Mouse (Mus musculus): Measurements from ENCODE around the gene Sash1. TPM values are rescaled to one million over a fixed set of nuclear protein-coding genes. Genes with fewer than 3 reads are reported as not detected.

Sash1 gene
- polyA plus RNA-seq, 1 experiment from 2014 or later = 5.5 TPM

DNA sequence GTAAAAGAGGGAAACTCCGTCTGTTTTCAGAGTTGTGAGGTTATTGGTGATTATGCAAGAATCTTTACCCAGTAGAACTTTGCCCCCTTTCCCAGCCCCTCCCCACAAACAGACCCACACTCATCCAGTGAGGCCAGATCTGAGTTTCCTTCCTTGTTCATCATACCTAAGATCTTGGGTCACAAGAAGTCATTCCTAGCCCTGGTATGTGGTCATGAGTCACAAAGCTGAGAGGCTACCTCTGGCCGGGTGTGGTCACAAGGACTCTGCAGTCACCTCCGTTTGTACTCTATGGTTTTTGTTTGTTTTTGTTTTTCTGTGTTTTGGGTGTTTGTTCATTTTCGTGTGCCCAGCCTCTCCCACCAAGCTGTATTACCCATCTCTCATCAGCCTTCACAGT lies 4.6 kb upstream of the Sash1 start:
- H3K4me3 ChIP-seq = no peak overlapping the region
- no peak overlapping the region for H3K27ac ChIP-seq
- H3K9me3 ChIP-seq (replicated peaks) = no peaks in the 10 kb centered on the region
- no peaks in the 10 kb centered on the region for H3K27me3 ChIP-seq
- H3K4me2 ChIP-seq (replicated peaks) = no peak overlapping the region
- peaks cover 5% of the 10 kb centered on the region for H3K4me1 ChIP-seq
- no peaks in the 10 kb centered on the region for H3K36me3 ChIP-seq
- 90% methylated on average over 4 of the region's 4 CpGs for WGBS
- no peak overlapping the region for H3K9ac ChIP-seq
- ATAC-seq (ENCODE audit: low FRiP score) = no peak

DNA sequence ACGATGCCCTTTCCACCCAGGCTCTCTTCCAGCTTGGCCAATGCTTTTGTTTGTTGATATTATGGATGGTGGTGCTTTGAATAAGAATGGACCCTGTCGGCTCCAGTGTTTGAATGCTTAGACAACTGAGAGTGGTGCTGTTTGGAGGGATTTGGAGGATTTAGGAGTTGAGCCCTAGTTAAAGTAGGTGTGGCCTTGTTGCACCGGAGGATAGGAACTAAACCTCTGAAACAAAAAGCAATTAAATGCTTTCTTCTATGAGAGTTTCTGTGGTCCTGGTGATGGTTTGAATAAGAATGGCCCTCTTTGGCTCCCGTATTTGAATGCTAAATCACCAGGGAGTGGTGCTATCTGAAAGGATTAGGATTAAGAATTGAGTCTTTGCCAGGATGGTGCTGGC lies 3.5 kb upstream of the Sash1 start:
- no peaks in the 10 kb centered on the region for H3K36me3 ChIP-seq
- WGBS = 31% methylated on average over 4 of the region's 4 CpGs

DNA sequence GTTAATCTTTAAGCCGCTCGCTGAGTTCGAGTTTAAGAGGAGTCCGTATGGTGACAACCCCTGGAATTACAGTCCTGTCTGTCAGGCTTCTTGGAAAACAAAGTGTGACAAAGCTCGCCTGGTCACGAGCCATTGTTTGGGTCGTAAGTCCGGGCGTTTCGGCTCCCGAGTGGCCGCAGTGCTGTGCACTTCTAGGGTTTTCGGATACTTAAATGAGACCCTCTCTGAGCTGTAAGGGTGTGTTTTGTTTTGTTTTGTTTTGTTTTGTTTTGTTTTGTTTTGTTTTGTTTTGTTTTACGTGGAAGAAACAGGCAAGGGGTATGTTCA lies 621 bp upstream of the Sash1 start:
- H3K4me1 ChIP-seq = peaks cover 20% of the 10 kb centered on the region
- WGBS = under 1% methylated on average over 14 of the region's 14 CpGs
- H3K27ac ChIP-seq = peak overlapping the region; percentile 90
- peak overlapping the region; percentile 53 for H3K4me3 ChIP-seq
- H3K36me3 ChIP-seq = no peaks in the 10 kb centered on the region
- peak overlapping the region; percentile 68 for H3K4me2 ChIP-seq (replicated peaks)
- H3K9ac ChIP-seq = peak overlapping the region; percentile 63
- no peaks in the 10 kb centered on the region for H3K9me3 ChIP-seq (replicated peaks)
- no peaks in the 10 kb centered on the region for H3K27me3 ChIP-seq
- peak; percentile 39 for ATAC-seq (ENCODE audit: low FRiP score)

More for the DNA sequence above, 3.5 kb upstream of the Sash1 start:
- Histone ChIP-seq H3K4me2 (replicated peaks) (no peak overlapping the region), H3K4me1 (peaks cover 9% of the 10 kb centered on the region), H3K9me3 (replicated peaks) (no peaks in the 10 kb centered on the region), H3K27me3 (no peaks in the 10 kb centered on the region), H3K9ac (no peak overlapping the region), H3K4me3 (no peak overlapping the region), H3K27ac (no peak overlapping the region)
- ATAC-seq (ENCODE audit: low FRiP score) = no peak

DNA sequence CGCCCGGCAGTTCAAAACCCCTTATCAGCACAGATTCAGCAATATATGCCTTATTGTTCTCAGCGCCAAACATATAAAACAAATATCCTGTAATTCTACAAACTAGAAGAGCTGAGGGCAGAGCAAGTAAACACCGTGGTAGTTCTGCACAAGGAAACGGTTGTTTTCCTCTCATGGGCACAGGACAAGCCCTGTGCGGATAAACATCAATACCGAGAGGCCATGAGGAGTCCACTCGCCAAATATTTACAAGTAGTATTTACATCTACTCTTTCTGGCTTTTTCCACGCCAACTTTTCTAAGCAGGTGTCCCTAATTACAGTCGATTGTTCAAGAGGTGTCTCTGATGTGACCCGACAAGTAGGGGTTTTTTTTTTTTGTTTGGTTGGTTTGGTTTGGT lies 669 bp downstream of the Sash1 start:
- no peaks in the 10 kb centered on the region for H3K9me3 ChIP-seq (replicated peaks)
- H3K27ac ChIP-seq = peak overlapping the region; percentile 90; the same call in 1 of the 2 replicates
- peak overlapping the region; percentile 63 for H3K9ac ChIP-seq
- no peak for ATAC-seq (ENCODE audit: low FRiP score)
- no peaks in the 10 kb centered on the region for H3K36me3 ChIP-seq
- H3K4me3 ChIP-seq = peak overlapping the region; percentile 53
- H3K4me1 ChIP-seq = peaks cover 20% of the 10 kb centered on the region
- 3% methylated on average over 11 of the region's 11 CpGs for WGBS
- no peaks in the 10 kb centered on the region for H3K27me3 ChIP-seq
- peak overlapping the region; percentile 68 for H3K4me2 ChIP-seq (replicated peaks)

DNA sequence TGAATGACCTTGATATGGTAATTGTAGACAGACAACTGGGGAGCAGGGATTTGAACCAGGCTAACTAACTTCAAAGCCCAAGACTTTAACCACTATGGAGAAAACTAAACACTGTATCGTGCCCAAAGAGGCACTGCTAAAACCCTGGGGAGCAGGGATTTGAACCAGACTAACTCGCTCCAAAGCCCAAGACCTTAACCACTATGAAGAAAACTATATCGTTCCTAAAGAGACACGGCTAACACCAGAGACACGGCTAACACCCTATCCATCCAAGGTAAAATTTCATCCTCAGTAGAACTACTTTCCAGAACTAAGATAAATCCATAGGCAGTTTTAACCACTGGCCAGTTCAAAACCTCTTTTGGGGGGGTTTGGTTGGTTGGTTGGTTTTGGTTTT lies 1.3 kb downstream of the Sash1 start:
- no peak for ATAC-seq (ENCODE audit: low FRiP score)
- WGBS = 53% methylated on average over 5 of the region's 5 CpGs
- H3K27ac ChIP-seq = no peak overlapping the region

DNA sequence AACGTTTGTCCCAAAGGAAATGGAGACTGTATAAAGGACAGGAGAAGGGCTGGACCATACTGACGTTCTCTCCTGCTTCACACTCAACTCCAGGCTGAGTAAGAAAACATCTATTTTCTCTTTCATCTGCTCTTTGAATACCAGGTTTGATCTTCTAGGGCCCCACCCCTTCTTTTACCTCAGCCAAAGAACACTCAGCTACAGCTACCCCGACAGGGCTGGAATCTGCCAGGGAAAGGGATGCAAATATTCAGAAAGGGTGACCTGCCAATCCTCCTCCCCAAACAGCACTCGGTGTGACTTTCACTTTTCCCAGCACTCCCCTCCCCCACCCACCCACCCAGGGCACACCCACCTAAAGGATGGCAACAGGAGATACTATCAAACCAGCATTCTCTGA lies 2.2 kb downstream of the Sash1 start:
- Histone ChIP-seq H3K9ac (no peak overlapping the region), H3K4me3 (no peak overlapping the region), H3K36me3 (no peaks in the 10 kb centered on the region), H3K4me1 (peaks cover 25% of the 10 kb centered on the region), H3K4me2 (replicated peaks) (peak overlapping the region; percentile 34), H3K27ac (no peak overlapping the region), H3K27me3 (no peaks in the 10 kb centered on the region), H3K9me3 (replicated peaks) (no peaks in the 10 kb centered on the region)
- no peak for ATAC-seq (ENCODE audit: low FRiP score)
- 16% methylated on average over 4 of the region's 4 CpGs for WGBS

More for the DNA sequence above, 1.3 kb downstream of the Sash1 start:
- Histone ChIP-seq H3K36me3 (no peaks in the 10 kb centered on the region), H3K9me3 (replicated peaks) (no peaks in the 10 kb centered on the region), H3K4me2 (replicated peaks) (peak overlapping the region; percentile 68), H3K4me1 (peaks cover 20% of the 10 kb centered on the region), H3K4me3 (no peak overlapping the region), H3K9ac (no peak overlapping the region), H3K27me3 (no peaks in the 10 kb centered on the region)

DNA sequence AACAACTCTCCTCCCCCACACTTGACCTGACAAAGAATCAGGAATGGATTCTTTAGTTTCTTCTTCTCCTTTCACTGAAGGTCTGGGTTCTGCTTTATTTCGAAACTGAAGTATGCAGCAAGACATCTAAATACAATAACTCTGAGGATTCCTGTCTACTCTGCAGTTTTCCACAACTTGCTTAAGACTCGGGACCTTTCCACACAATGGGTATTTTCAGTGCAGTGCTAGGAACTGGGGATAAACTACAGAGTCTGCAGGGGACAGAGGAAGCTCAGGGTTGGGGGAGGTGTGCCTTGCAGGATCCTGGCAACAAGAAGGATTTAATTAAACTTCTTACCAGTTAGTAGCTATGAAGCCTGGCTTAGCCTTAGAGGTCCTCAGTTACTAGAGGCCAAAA lies 4.1 kb downstream of the Sash1 start:
- ATAC-seq (ENCODE audit: low FRiP score) = no peak
- no peak overlapping the region for H3K4me3 ChIP-seq

DNA sequence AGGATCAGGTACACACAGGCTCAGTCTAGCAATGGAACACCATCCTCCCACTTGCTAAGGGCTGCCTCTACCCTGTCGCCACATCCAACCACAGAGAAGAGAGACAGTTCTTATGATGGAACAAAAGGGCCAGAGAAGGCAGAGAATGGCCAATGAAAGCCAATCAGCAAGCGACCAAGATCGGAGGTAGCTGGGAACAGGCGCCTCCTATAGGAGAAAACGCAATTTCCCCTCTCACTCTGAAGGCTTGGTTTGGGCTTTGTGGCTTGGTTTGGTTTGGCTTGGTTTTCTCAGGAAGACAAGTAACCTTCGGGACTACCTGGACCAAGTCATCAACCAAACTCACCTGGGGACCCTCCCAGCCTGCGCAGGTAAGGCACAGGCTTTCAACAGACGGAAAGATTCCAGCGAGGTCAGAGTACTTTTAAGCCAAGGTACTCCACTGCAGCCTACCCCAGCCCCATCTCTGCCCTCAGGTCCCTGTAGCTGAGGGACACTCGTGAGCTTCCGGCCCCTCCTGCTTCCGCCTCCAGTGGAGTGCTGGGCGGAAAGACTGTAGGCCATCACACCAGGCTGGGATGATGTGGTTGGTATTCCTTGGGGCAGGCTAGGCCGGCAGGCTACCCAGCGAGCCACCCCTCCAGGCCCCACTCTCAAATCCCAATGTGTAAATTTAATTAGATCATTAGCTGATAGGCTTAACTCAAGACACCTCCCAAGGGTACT lies 4.8 kb downstream of the Sash1 start:
- ATAC-seq (ENCODE audit: low FRiP score) = no peak
- Histone ChIP-seq H3K4me3 (no peak overlapping the region), H3K36me3 (no peaks in the 10 kb centered on the region), H3K27me3 (no peaks in the 10 kb centered on the region), H3K4me2 (replicated peaks) (no peak overlapping the region), H3K9me3 (replicated peaks) (no peaks in the 10 kb centered on the region), H3K4me1 (peaks cover 21% of the 10 kb centered on the region), H3K9ac (no peak overlapping the region), H3K27ac (no peak overlapping the region)
- 63% methylated on average over 15 of the region's 15 CpGs for WGBS

More for the DNA sequence above, 4.1 kb downstream of the Sash1 start:
- no peak overlapping the region for H3K27ac ChIP-seq
- H3K9ac ChIP-seq = no peak overlapping the region
- H3K4me2 ChIP-seq (replicated peaks) = no peak overlapping the region
- H3K27me3 ChIP-seq = no peaks in the 10 kb centered on the region
- H3K9me3 ChIP-seq (replicated peaks) = no peaks in the 10 kb centered on the region
- no peaks in the 10 kb centered on the region for H3K36me3 ChIP-seq
- peaks cover 22% of the 10 kb centered on the region for H3K4me1 ChIP-seq
- WGBS = 36% methylated on average over 2 of the region's 2 CpGs

DNA sequence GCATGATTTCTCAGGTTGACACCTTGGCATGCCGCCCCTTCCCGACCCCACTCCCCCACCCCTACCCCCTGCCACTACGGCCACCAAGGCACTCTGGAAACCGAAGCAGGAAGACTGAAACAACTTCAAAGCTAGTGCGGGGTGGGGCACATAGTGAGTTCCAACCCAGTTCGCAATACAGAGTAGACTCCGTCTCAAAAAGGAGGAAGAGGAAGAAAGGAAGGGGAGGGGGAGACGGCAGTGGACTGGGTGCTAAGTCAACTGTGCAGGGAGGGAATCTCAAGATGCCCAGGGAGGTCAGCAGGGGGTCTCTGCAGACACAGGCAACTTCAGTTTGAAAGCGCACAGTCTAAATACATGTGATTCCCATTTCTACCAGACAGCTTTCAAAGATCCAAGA lies 7.0 kb downstream of the Sash1 start:
- no peaks in the 10 kb centered on the region for H3K27me3 ChIP-seq
- peaks cover 13% of the 10 kb centered on the region for H3K4me1 ChIP-seq
- no peak overlapping the region for H3K27ac ChIP-seq
- H3K36me3 ChIP-seq = no peaks in the 10 kb centered on the region
- no peak for ATAC-seq (ENCODE audit: low FRiP score)
- H3K4me2 ChIP-seq (replicated peaks) = no peak overlapping the region
- H3K9ac ChIP-seq = no peak overlapping the region
- no peaks in the 10 kb centered on the region for H3K9me3 ChIP-seq (replicated peaks)
- WGBS = 41% methylated on average over 9 of the region's 9 CpGs
- H3K4me3 ChIP-seq = no peak overlapping the region

DNA sequence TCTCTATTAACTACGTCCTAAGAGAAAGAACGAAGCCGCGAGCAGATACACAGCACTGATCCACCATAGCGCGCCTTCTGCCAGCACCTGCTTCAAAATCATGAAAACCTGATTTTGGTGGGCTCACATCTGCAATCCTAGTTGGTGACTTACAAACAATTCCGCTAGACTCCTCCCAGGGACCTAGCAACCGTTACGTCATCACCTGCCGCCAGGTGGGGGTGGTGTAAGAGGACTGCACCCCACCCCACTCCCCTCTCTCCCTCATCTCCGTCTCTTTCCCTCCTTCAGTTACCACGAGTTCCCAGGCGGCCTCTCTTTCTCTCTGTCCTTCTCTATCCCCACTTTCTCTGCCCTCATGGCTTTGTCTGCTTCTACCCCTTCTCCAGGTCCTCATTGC lies 7.5 kb downstream of the Sash1 start:
- no peak for ATAC-seq (ENCODE audit: low FRiP score)
- 78% methylated on average over 13 of the region's 13 CpGs for WGBS
- H3K27ac ChIP-seq = no peak overlapping the region

DNA sequence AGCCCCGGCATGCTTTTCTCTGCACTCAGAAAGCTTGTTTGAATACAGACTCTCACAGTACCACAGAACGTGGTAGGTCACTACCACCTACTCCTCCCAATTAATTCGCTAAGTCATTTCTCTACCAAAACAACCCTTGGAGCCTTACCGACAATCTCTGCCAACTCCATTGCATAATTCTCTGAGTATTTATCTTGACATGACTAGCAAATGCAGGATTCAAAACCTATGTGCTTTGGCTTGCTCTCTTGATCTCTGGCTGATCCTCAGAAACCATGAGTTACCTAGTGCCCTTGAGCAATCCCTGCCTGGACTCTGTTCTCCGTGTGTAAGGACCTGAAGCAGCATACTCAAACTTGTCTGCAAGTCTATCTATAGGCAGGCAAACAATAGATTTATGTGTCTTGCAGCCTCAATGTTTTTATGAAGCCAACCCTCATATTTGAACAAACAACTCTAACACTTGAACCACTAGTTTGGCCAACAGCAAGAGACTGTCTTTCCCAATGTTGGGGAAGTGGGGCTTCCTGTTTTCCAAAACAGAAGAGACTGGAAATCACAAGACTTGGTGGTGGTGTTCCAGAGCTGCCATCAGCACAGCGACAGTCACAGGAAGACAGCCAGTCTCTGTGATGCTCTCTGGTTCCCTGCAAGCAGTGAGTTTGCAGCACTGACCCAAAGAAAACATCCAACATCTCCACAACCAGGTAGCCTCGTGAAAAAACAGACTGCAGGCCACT lies 12.1 kb downstream of the Sash1 start:
- no peak for ATAC-seq (ENCODE audit: low FRiP score)

More for the DNA sequence above, 7.5 kb downstream of the Sash1 start:
- H3K4me3 ChIP-seq = no peak overlapping the region
- no peaks in the 10 kb centered on the region for H3K9me3 ChIP-seq (replicated peaks)
- no peak overlapping the region for H3K4me2 ChIP-seq (replicated peaks)
- no peak overlapping the region for H3K9ac ChIP-seq
- H3K4me1 ChIP-seq = peaks cover 9% of the 10 kb centered on the region; the same call in 1 of the 2 replicates
- no peaks in the 10 kb centered on the region for H3K36me3 ChIP-seq
- no peaks in the 10 kb centered on the region for H3K27me3 ChIP-seq

DNA sequence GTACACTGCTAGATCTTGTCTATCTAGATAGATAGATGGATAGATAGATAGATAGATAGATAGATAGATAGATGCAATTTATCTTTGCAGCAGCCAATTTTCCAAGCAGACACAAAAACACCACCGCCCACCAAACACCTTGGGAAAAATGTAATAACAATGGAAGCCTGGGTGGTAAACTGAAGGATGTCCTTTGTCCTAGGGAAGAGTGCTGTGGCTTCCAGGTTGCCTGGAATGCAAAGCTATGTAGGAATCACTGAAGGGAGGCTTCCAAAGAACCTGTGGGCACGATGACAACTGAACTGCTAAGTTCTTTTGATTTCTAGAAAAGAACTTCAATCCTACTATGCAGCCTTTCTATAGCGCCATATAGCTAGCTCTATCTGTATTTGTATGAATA lies 13.1 kb downstream of the Sash1 start:
- H3K9me3 ChIP-seq (replicated peaks) = no peaks in the 10 kb centered on the region
- WGBS = 86% methylated on average over 3 of the region's 3 CpGs
- no peak overlapping the region for H3K27ac ChIP-seq
- no peak overlapping the region for H3K4me2 ChIP-seq (replicated peaks)
- no peak for ATAC-seq (ENCODE audit: low FRiP score)
- no peak overlapping the region for H3K9ac ChIP-seq
- H3K27me3 ChIP-seq = no peaks in the 10 kb centered on the region
- no peaks in the 10 kb centered on the region for H3K36me3 ChIP-seq
- H3K4me3 ChIP-seq = no peak overlapping the region
- no peaks in the 10 kb centered on the region for H3K4me1 ChIP-seq

More for the DNA sequence above, 12.1 kb downstream of the Sash1 start:
- 85% methylated on average over 7 of the region's 7 CpGs for WGBS
- no peaks in the 10 kb centered on the region for H3K4me1 ChIP-seq
- no peak overlapping the region for H3K4me2 ChIP-seq (replicated peaks)
- no peak overlapping the region for H3K9ac ChIP-seq
- H3K27me3 ChIP-seq = no peaks in the 10 kb centered on the region
- H3K27ac ChIP-seq = no peak overlapping the region
- H3K36me3 ChIP-seq = no peaks in the 10 kb centered on the region
- H3K9me3 ChIP-seq (replicated peaks) = no peaks in the 10 kb centered on the region
- H3K4me3 ChIP-seq = no peak overlapping the region

DNA sequence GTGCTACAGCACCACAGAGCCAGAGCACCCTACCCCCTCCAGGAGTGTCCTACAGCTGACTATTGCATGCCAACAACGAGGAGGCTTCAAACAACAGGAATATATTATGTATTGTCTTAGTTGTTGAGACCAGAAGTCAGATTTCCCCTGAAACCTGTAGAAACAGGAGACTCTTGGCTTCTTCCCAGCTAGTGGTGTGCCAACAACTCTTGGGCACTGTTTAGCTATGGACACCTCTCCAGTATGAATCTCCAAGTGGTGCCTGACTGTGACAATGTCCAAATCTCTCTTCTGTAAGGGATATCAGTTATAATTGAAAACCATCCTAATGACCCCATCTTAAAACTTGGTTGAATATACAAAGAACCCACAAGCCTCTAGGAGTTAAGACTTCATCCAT lies 13.9 kb downstream of the Sash1 start:
- no peaks in the 10 kb centered on the region for H3K9me3 ChIP-seq (replicated peaks)
- 80% methylated on average over 1 of the region's 1 CpGs for WGBS

More for the DNA sequence above, 13.9 kb downstream of the Sash1 start:
- Histone ChIP-seq H3K4me3 (no peak overlapping the region), H3K9ac (no peak overlapping the region), H3K27me3 (no peaks in the 10 kb centered on the region), H3K27ac (no peak overlapping the region), H3K36me3 (no peaks in the 10 kb centered on the region), H3K4me2 (replicated peaks) (no peak overlapping the region), H3K4me1 (no peaks in the 10 kb centered on the region)
- ATAC-seq (ENCODE audit: low FRiP score) = no peak
